Mouse (Mus musculus): ENCODE results near the gene Creg2. TPM values are rescaled to one million over a fixed set of nuclear protein-coding genes. Genes with fewer than 3 reads are reported as not detected.

Creg2 gene
- polyA plus RNA-seq, 1 experiment = not detected

DNA sequence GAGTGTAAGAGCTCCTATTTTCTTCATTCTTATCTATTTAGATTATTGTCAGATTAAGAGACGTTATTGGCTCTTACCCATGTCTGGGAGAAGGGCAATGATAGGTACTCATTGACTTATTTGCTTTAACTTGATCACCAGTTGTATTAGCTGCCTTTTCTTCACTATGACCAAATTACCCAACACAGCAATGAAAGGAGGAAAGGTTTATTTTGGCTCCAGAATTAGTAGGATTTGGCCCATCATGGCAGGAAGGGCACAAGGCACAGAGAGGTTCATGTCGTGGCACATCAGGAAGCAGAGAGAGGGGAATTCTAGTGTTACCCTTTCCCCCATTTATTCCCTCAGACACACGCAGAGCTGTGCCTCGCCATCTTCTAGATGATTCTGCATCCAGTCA lies 1.8 kb upstream of the Creg2 start:
- Histone ChIP-seq H3ac (ENCODE audit: control insufficient read depth, insufficient read length) (no peak overlapping the region), H3K4me2 (ENCODE audit: low read depth) (no peak overlapping the region), H3K27me3 (ENCODE audit: control insufficient read depth, insufficient read depth, insufficient read length) (peaks cover 13% of the 10 kb centered on the region), H3K36me3 (ENCODE audit: control insufficient read depth, insufficient read depth) (no peaks in the 10 kb centered on the region), H3K79me2 (ENCODE audit: control insufficient read depth, insufficient read depth) (no peaks in the 10 kb centered on the region), H3K4me3 (no peak overlapping the region)
- TF ChIP-seq TCF3 (IDR thresholded peaks at IDR 0.05; ENCODE audit: insufficient read length, low read depth) (no peak), SRF (IDR thresholded peaks at IDR 0.05; ENCODE audit: control insufficient read depth, insufficient read length, low read depth) (no peak), TCF12 (IDR thresholded peaks at IDR 0.05; ENCODE audit: insufficient read depth, poor library complexity, severe bottlenecking) (no peak), REST (IDR thresholded peaks at IDR 0.05; ENCODE audit: insufficient read depth, insufficient read length) (no peak), USF1 (IDR thresholded peaks at IDR 0.05; ENCODE audit: low read depth) (no peak), MAX (IDR thresholded peaks at IDR 0.05; ENCODE audit: low read depth) (no peak), MYOG (IDR thresholded peaks at IDR 0.05; ENCODE audit: control insufficient read depth in 1 of 3, insufficient read depth in 1 of 3, insufficient read length in 2 of 3, low read depth in 2 of 3) (no peak), POLR2AphosphoS2 (IDR thresholded peaks at IDR 0.05; ENCODE audit: insufficient read length, low read depth) (no peak), POLR2A (IDR thresholded peaks at IDR 0.05; ENCODE audit: insufficient read length, low read depth) (no peak)

DNA sequence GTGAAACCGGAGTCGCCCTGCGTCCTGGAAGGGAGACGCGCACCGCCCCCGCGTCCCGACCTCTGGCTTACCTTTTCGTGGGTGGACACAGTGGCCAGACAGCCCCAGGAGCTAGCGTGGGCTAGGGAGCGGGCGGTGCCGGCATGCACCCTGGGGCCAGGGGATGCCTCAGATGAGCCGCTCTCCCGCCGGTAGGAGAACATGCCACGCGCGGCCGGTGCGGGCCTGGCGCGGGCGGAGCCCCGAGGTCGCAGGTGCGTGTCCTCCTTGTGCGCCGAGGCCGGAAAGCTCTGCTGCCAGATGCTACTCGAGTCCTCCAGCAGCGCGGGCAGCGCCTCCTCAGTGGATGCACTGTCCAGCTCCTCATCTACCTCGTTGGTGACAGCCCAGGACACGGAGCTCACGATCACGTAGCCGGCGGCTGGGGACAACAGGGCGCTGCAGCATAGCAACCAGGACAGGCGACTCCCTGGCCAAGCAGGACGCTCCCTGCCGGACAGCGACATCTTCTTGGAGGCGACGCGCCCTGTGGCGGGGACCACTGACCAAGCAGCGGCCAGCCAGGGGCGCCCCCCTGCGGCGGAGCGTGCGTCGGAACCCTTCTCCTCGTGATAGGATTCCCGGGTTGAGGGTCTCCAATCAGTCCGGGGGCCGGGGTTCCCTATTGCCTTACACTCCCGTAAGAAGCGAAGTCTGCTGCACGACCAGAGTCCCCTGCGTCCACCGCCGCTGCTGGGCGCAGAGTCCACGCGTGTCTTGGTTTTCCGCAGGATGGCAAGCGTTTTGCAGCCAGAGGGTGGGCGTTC lies 636 bp downstream of the Creg2 start:
- Histone ChIP-seq H3K27me3 (ENCODE audit: control insufficient read depth, insufficient read depth, insufficient read length) (peaks cover 13% of the 10 kb centered on the region), H3K4me3 (no peak overlapping the region), H3ac (ENCODE audit: control insufficient read depth, insufficient read length) (no peak overlapping the region), H3K4me2 (ENCODE audit: low read depth) (peak overlapping the region; percentile 63), H3K36me3 (ENCODE audit: control insufficient read depth, insufficient read depth) (no peaks in the 10 kb centered on the region), H3K79me2 (ENCODE audit: control insufficient read depth, insufficient read depth) (no peaks in the 10 kb centered on the region)
- TF ChIP-seq TCF3 (IDR thresholded peaks at IDR 0.05; ENCODE audit: insufficient read length, low read depth) (no peak), MYOD1 (IDR thresholded peaks at IDR 0.05; ENCODE audit: control insufficient read depth in 1 of 3, insufficient read length in 2 of 3, low read depth in 2 of 3) (peak in 1 of 3 experiments; percentile 23), REST (IDR thresholded peaks at IDR 0.05; ENCODE audit: insufficient read depth, insufficient read length) (peak; percentile 62)

DNA sequence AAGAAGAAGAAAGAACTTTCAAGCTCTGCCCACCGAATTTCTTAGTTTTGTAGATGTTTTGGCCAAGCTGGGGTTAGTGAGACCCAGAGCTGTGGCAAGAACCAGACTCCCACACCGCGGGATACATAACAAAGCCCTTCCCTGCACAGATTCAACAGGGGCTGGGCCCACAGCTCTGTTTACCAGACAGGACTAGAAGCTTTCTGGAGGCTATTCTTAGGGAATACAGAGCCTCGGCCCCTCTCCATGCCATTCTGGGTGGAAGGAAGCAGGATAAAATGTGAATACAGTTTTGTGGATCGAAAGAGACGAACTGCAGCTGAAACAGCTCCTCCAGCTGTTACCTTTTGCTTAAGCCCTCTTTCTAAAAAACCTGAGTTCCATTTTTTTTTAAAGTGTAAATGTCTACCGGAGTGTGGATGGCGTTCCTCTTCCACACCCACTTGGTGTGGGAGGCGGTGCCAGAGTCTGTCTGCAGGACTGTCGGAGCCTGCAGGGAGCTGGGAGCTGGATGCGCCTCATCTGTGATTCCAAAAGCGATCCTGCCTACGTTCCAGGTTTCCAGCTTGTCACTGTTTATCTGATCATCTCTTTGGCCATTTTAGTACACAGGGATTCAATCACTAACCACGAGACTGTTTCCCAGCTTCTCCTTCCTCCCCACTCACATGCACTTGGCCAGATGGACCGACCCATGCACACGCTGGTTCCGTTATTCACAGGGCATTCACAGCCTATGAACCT lies 1.4 kb downstream of the Creg2 start:
- Histone ChIP-seq H3K27me3 (ENCODE audit: control insufficient read depth, insufficient read depth, insufficient read length) (peaks cover 13% of the 10 kb centered on the region), H3K79me2 (ENCODE audit: control insufficient read depth, insufficient read depth) (no peaks in the 10 kb centered on the region), H3K4me2 (ENCODE audit: low read depth) (peak overlapping the region; percentile 63), H3K4me3 (no peak overlapping the region), H3K36me3 (ENCODE audit: control insufficient read depth, insufficient read depth) (no peaks in the 10 kb centered on the region), H3ac (ENCODE audit: control insufficient read depth, insufficient read length) (no peak overlapping the region)
- no peak for TF ChIP-seq MAX (IDR thresholded peaks at IDR 0.05; ENCODE audit: low read depth)
- TF ChIP-seq USF1 (IDR thresholded peaks at IDR 0.05; ENCODE audit: low read depth) = no peak
- TF ChIP-seq E2F4 (IDR thresholded peaks at IDR 0.05; ENCODE audit: insufficient read depth) = no peak
- TF ChIP-seq MYOD1 (IDR thresholded peaks at IDR 0.05; ENCODE audit: control insufficient read depth in 1 of 3, insufficient read length in 2 of 3, low read depth in 2 of 3) = no peak
- no peak for TF ChIP-seq TCF12 (IDR thresholded peaks at IDR 0.05; ENCODE audit: insufficient read depth, poor library complexity, severe bottlenecking)
- TF ChIP-seq CEBPB (IDR thresholded peaks at IDR 0.05; ENCODE audit: insufficient read depth, poor library complexity, severe bottlenecking) = no peak
- TF ChIP-seq MYOG (IDR thresholded peaks at IDR 0.05; ENCODE audit: control insufficient read depth in 1 of 3, insufficient read depth in 1 of 3, insufficient read length in 2 of 3, low read depth in 2 of 3) = no peak
- no peak for TF ChIP-seq REST (IDR thresholded peaks at IDR 0.05; ENCODE audit: insufficient read depth, insufficient read length)
- no peak for TF ChIP-seq POLR2AphosphoS2 (IDR thresholded peaks at IDR 0.05; ENCODE audit: insufficient read length, low read depth)
- no peak for TF ChIP-seq POLR2A (IDR thresholded peaks at IDR 0.05; ENCODE audit: insufficient read length, low read depth)

DNA sequence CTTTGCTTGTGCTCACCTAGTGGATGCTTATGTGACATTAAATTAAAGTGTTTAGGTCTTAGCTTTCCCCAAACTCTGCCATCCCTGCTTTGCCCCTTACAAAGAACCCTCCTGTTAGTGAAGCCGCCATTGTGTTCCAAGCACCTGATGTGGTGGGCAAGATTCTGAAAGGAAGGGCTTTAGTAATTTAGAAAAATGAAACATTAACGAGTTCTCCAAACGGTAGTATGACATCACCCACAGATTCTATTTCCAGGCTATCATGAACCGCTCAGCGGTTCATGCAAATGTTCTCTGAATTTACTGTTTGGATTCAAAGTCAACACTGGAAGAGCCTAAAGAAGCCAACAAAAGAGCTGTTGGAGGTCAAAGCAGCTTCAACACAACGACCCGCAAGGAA lies 2.7 kb downstream of the Creg2 start:
- no peaks in the 10 kb centered on the region for H3K36me3 ChIP-seq (ENCODE audit: control insufficient read depth, insufficient read depth)
- H3K4me3 ChIP-seq = no peak overlapping the region
- H3K79me2 ChIP-seq (ENCODE audit: control insufficient read depth, insufficient read depth) = no peaks in the 10 kb centered on the region
- H3K27me3 ChIP-seq (ENCODE audit: control insufficient read depth, insufficient read depth, insufficient read length) = peaks cover 13% of the 10 kb centered on the region
- no peak overlapping the region for H3K4me2 ChIP-seq (ENCODE audit: low read depth)
- H3ac ChIP-seq (ENCODE audit: control insufficient read depth, insufficient read length) = no peak overlapping the region
- TF ChIP-seq TCF3 (IDR thresholded peaks at IDR 0.05; ENCODE audit: insufficient read length, low read depth) = no peak
- no peak for TF ChIP-seq MYOD1 (IDR thresholded peaks at IDR 0.05; ENCODE audit: control insufficient read depth in 1 of 3, insufficient read length in 2 of 3, low read depth in 2 of 3)
- no peak for TF ChIP-seq POLR2AphosphoS2 (IDR thresholded peaks at IDR 0.05; ENCODE audit: insufficient read length, low read depth)
